In the genomic region with DNA sequence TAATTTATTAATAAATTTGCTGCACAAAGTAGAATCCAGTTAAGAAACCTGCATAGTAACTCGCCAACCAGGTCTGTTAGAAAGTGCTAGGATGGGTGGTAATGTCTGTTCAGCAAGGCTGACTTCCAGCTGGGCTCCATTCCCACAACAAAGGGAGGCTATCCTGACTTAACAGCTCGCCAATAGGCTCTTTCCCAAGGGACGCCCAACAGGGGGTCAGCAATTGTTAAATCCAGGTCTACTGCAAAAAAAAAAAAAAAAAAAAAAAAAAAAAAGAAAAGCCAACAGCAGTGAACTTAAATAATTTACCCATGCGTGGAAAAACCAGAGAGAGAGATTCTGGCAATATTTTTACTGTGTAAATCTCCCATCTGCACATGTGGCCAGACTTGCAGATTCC, we compare ENCODE assay signal across 26 mouse cellular contexts. TPM values are rescaled to one million over a fixed set of nuclear protein-coding genes. Genes with fewer than 3 reads are reported as not detected.
A peak's percentile ranks its signal among the peaks of the same experiment; 100 is the strongest.
DNase-seq lines count a peak whose midpoint lies in the region; ATAC-seq and TF ChIP-seq lines count a peak whose summit lies in the region.
"Had no signal": no experiment of that assay in that cellular context is flagged by ENCODE, and none has a peak within 500 bp of the region (broad histone marks: within the 10 kb centered on the region; RNA-seq: fewer than 3 reads in every experiment).

No protein-coding gene starts in this region.

- ATAC-seq in midbrain, embryonic 14.5 days (ENCODE audit: low FRiP score, low TSS enrichment): no peak
- ATAC-seq in midbrain, embryonic 16.5 days: no peak
- ATAC-seq in heart, embryonic 11.5 days (replicated peaks; ENCODE audit: insufficient number of reproducible peaks, low FRiP score, low TSS enrichment): no peak
- ATAC-seq: CD4-positive, CD25-positive, alpha-beta regulatory T cell, adult 4 months; forebrain, embryonic 15.5 days; intestine, embryonic 15.5 days; Patski had no signal

- no peak overlapping the region for H3K4me2 ChIP-seq in midbrain, embryonic 14.5 days (ENCODE audit: low read length)
- H3K4me2 ChIP-seq in midbrain, embryonic 16.5 days (ENCODE audit: low read length): no peak overlapping the region
- no peak overlapping the region for H3K4me2 ChIP-seq in heart, embryonic 11.5 days
- H3K4me2 ChIP-seq: embryonic facial prominence, embryonic 15.5 days; forebrain, embryonic 15.5 days; hindbrain, embryonic 14.5 days; intestine, embryonic 15.5 days had no signal

- DNase-seq in cerebellum, postnatal 10 days: peak; percentile 18 to 20
- no peak for DNase-seq in cerebellum, adult 8-10 months
- peak; percentile 14 for DNase-seq in midbrain, embryonic 14.5 days
- DNase-seq in ES-E14 (ENCODE audit: low read depth, low spot score) (peak; percentile 95), ZHBTc4 (ENCODE audit: low read depth, low spot score) (peak; percentile 97)
- DNase-seq in heart, adult 18-20 months: no peak
- DNase-seq: adrenal gland, postnatal 10 days; B cell, adult 2 months; cerebellum, adult 11 months; cerebellum, adult 9-10 months; cerebellum, postnatal 36 days; gastrocnemius, postnatal 10 days; heart, adult 2 months; heart, postnatal 10 days; heart, postnatal 4 days; kidney, adult 18-20 months had no signal

- in situ Hi-C loops in ES-E14 (cut with MboI; ENCODE audit: low sequenced_read_pairs in 2 of 2, unreplicated experiment in 2 of 2): no loop called here

- H3K4me1 ChIP-seq in midbrain, embryonic 14.5 days (ENCODE audit: control insufficient read depth, insufficient read depth, low read length): no peaks in the 10 kb centered on the region
- no peaks in the 10 kb centered on the region for H3K4me1 ChIP-seq in midbrain, embryonic 16.5 days (ENCODE audit: control insufficient read depth, insufficient read depth, low read length)
- H3K4me1 ChIP-seq in ES-E14 (ENCODE audit: control insufficient read depth in 2 of 2, insufficient read depth in 2 of 2, low read length in 2 of 2, poor library complexity in 1 of 2): peaks cover 1 to 3% of the 10 kb centered on the region in 2 experiments; a peak in 1 of 4 replicates
- no peaks in the 10 kb centered on the region for H3K4me1 ChIP-seq in heart, embryonic 11.5 days (ENCODE audit: control insufficient read depth, insufficient read depth, low read length)
- H3K4me1 ChIP-seq: embryonic facial prominence, embryonic 15.5 days; forebrain, embryonic 10.5 days; forebrain, embryonic 15.5 days; intestine, embryonic 15.5 days had no signal

- H3K4me3 ChIP-seq in midbrain, embryonic 14.5 days (replicated peaks; ENCODE audit: low read depth, low read length): no peak overlapping the region
- H3K4me3 ChIP-seq in midbrain, embryonic 16.5 days (ENCODE audit: low read depth, low read length): no peak overlapping the region
- H3K4me3 ChIP-seq in ES-E14 (ENCODE audit: insufficient read depth in 1 of 2, low read depth in 1 of 2, low read length in 2 of 2, poor library complexity in 1 of 2, severe bottlenecking in 1 of 2): 0 out of 4 replicates have a peak overlapping the region, but pooled peaks of 1 of the 2 experiments have one; percentile 6
- no peak overlapping the region for H3K4me3 ChIP-seq in heart, embryonic 11.5 days (ENCODE audit: low read depth, low read length)
- H3K4me3 ChIP-seq: embryonic facial prominence, embryonic 15.5 days; erythroblast, embryonic 14.5 days; forebrain, embryonic 10.5 days; forebrain, embryonic 15.5 days; heart, adult 2 months; intestine, embryonic 15.5 days had no signal

- no peak overlapping the region for H3K27ac ChIP-seq in midbrain, embryonic 14.5 days (replicated peaks; ENCODE audit: low read depth, low read length)
- H3K27ac ChIP-seq in midbrain, embryonic 16.5 days (ENCODE audit: low read length): no peak overlapping the region
- H3K27ac ChIP-seq in ES-E14 (ENCODE audit: insufficient read depth, low read depth, low read length, poor library complexity, severe bottlenecking): no peak overlapping the region
- no peak overlapping the region for H3K27ac ChIP-seq in heart, embryonic 11.5 days (ENCODE audit: low read depth, low read length)
- H3K27ac ChIP-seq: embryonic facial prominence, embryonic 15.5 days; forebrain, embryonic 10.5 days; forebrain, embryonic 15.5 days; heart, adult 2 months; hindbrain, embryonic 14.5 days; intestine, embryonic 15.5 days had no signal

- no peaks in the 10 kb centered on the region for H3K27me3 ChIP-seq in midbrain, embryonic 14.5 days (ENCODE audit: control insufficient read depth, insufficient read depth, low read length)
- H3K27me3 ChIP-seq in midbrain, embryonic 16.5 days (ENCODE audit: control insufficient read depth, insufficient read depth, low read depth, low read length): no peaks in the 10 kb centered on the region
- H3K27me3 ChIP-seq in heart, embryonic 11.5 days (ENCODE audit: control insufficient read depth, insufficient read depth, low read length): no peaks in the 10 kb centered on the region
- H3K27me3 ChIP-seq: embryonic facial prominence, embryonic 15.5 days; forebrain, embryonic 15.5 days; intestine, embryonic 15.5 days; Patski had no signal

- H3K9me3 ChIP-seq in midbrain, embryonic 14.5 days (ENCODE audit: control insufficient read depth, low read length): no peaks in the 10 kb centered on the region
- H3K9me3 ChIP-seq in midbrain, embryonic 16.5 days (replicated peaks; ENCODE audit: control insufficient read depth, low read length, poor library complexity, severe bottlenecking): no peaks in the 10 kb centered on the region
- no peaks in the 10 kb centered on the region for H3K9me3 ChIP-seq in ES-E14 (ENCODE audit: control insufficient read depth, insufficient read depth, low read depth, low read length)
- no peaks in the 10 kb centered on the region for H3K9me3 ChIP-seq in heart, embryonic 11.5 days (replicated peaks; ENCODE audit: control insufficient read depth, low read length)
- H3K9me3 ChIP-seq: embryonic facial prominence, embryonic 15.5 days; forebrain, embryonic 10.5 days; forebrain, embryonic 15.5 days; intestine, embryonic 15.5 days had no signal

- WGBS in midbrain, embryonic 14.5 days: 10% methylated on average over 4 of the region's 4 CpGs
- WGBS in midbrain, embryonic 16.5 days: 7% methylated on average over 4 of the region's 4 CpGs
- WGBS in heart, embryonic 11.5 days (ENCODE audit: insufficient replicate concordance): 16% methylated on average over 4 of the region's 4 CpGs

- no peaks in the 10 kb centered on the region for H3K36me3 ChIP-seq in midbrain, embryonic 14.5 days (ENCODE audit: control insufficient read depth, insufficient read depth, low read length)
- H3K36me3 ChIP-seq in midbrain, embryonic 16.5 days (ENCODE audit: control insufficient read depth, insufficient read depth, low read length): no peaks in the 10 kb centered on the region
- no peaks in the 10 kb centered on the region for H3K36me3 ChIP-seq in ES-E14 (ENCODE audit: control insufficient read depth, insufficient read depth, low read length, poor library complexity, severe bottlenecking)
- no peaks in the 10 kb centered on the region for H3K36me3 ChIP-seq in heart, embryonic 11.5 days (ENCODE audit: control insufficient read depth, insufficient read depth, low read length)
- H3K36me3 ChIP-seq: embryonic facial prominence, embryonic 15.5 days; forebrain, embryonic 10.5 days; forebrain, embryonic 15.5 days; intestine, embryonic 15.5 days had no signal

- H3K9ac ChIP-seq in midbrain, embryonic 14.5 days (replicated peaks; ENCODE audit: low read length): no peak overlapping the region
- H3K9ac ChIP-seq in midbrain, embryonic 16.5 days (ENCODE audit: low read depth, low read length): no peak overlapping the region
- no peak overlapping the region for H3K9ac ChIP-seq in ES-E14 (ENCODE audit: insufficient read depth, low read depth, low read length, poor library complexity, severe bottlenecking)
- no peak overlapping the region for H3K9ac ChIP-seq in heart, embryonic 11.5 days (ENCODE audit: low read depth, low read length)
- H3K9ac ChIP-seq: embryonic facial prominence, embryonic 15.5 days; forebrain, embryonic 15.5 days; hindbrain, embryonic 14.5 days; intestine, embryonic 15.5 days had no signal

TF ChIP-seq in ES-E14, 5 proteins besides CTCF, POLR2A, EP300 and RAD21:
- TF ChIP-seq ZC3H11A (IDR thresholded peaks at IDR 0.05; ENCODE audit: borderline replicate concordance, low read depth, low read length) (no peak), MAFK (IDR thresholded peaks at IDR 0.05; ENCODE audit: insufficient read depth, low read depth, low read length) (peak; percentile 44; the same call in 1 of the 2 replicates), HCFC1 (IDR thresholded peaks at IDR 0.05; ENCODE audit: borderline replicate concordance, insufficient read depth, low read length) (no peak), CHD2 (IDR thresholded peaks at IDR 0.05; ENCODE audit: low read depth, low read length) (no peak), ZNF384 (IDR thresholded peaks at IDR 0.05; ENCODE audit: low read depth, low read length) (peak; percentile 99)

RNA-seq across cellular contexts. Expression of a gene that starts 9.0 kb away (rescaled TPM):
- 6.1 and 6.5 TPM in 2 replicates for polyA plus RNA-seq in midbrain, embryonic 14.5 days (2014; fragmentation: Nextera tagmentation; extraction: Ambion mirVana)
- 2.7 and 3.8 TPM in 2 replicates for polyA plus RNA-seq in midbrain, embryonic 16.5 days (2015; fragmentation: Nextera tagmentation; extraction: Ambion mirVana)
- total RNA-seq in ES-E14 (2012; rRNA removed): 38.8 and 39.2 TPM in 2 replicates
- 3.7 TPM in 2 replicates for polyA plus RNA-seq in heart, embryonic 11.5 days (2014; fragmentation: Nextera tagmentation; extraction: Ambion mirVana)
- total RNA-seq in heart, adult 18-20 months (2021): 10 to 100 TPM in 1 of 2 experiments, 1 to 10 TPM in 1; 9.9 to 10.7 TPM

Comparison
In these comparisons a context has a peak if more than half of its experiments do, and no peak if none do; other contexts are left out.
1. DNase-seq: peak in cerebellum, postnatal 10 days (2 of 2), midbrain, embryonic 14.5 days (single experiment), ES-E14 (single experiment) and ZHBTc4 (single experiment); none in cerebellum, adult 8-10 months (single experiment) and heart, adult 18-20 months (0 of 2).